Mouse (Mus musculus) embryonic fibroblast, embryonic 13.5 days (primary cell): ENCODE results near the gene Serpinb9b. TPM values are rescaled to one million over a fixed set of nuclear protein-coding genes. Genes with fewer than 3 reads are reported as not detected.

Source experiments
- H3K27ac ChIP-seq: 2 replicates; pipeline ENCODE4 v1.5.1; 2012; ENCODE audit warnings: low read length, control low read depth, inconsistent platforms; ENCODE audit not compliant: insufficient read depth
- H3K4me1 ChIP-seq: 2 replicates; pipeline ENCODE4 v1.6.1; 2011; ENCODE audit warnings: low read length; ENCODE audit not compliant: control insufficient read depth, insufficient read depth
- H3K4me3 ChIP-seq: 2 replicates; pipeline ENCODE4 v1.5.1; 2011; ENCODE audit warnings: mild to moderate bottlenecking, control low read depth, low read length; ENCODE audit not compliant: insufficient read depth
- CTCF ChIP-seq: IDR thresholded peaks from 2 replicates; pipeline ENCODE4 v1.5.1; 2011; ENCODE audit warnings: mild to moderate bottlenecking, control low read depth, low read length, moderate library complexity, borderline replicate concordance; ENCODE audit not compliant: insufficient read depth
- POLR2A ChIP-seq: IDR thresholded peaks from 2 replicates; pipeline ENCODE4 v1.6.1; 2011; ENCODE audit warnings: low read depth, mild to moderate bottlenecking, control low read depth, low read length, moderate library complexity
- polyA plus RNA-seq: library from polyadenylated mRNA; stranded (reverse); fragments of >200 nt; gene quantifications from 2 replicates; pipeline ENCODE4 v1.2.4, GENCODE M21; 2011; ENCODE audit warnings: low read depth; ENCODE audit not compliant: missing spikeins, insufficient read length

The Serpinb9b gene
- polyA plus RNA-seq, 1 experiment, result 3.5 TPM

GRCm38 (mm10) chr13:33089566-33089965 lies 62.4 kb downstream of the Serpinb9b start:
- peak overlapping the region; percentile 92 for H3K27ac ChIP-seq
- H3K4me3 ChIP-seq, result no peak overlapping the region
- no peak for TF ChIP-seq CTCF
- TF ChIP-seq POLR2A, result no peak
- 0 out of 2 replicates have a peak, but pooled peaks cover 6% of the 10 kb centered on the region for H3K4me1 ChIP-seq

DNA sequence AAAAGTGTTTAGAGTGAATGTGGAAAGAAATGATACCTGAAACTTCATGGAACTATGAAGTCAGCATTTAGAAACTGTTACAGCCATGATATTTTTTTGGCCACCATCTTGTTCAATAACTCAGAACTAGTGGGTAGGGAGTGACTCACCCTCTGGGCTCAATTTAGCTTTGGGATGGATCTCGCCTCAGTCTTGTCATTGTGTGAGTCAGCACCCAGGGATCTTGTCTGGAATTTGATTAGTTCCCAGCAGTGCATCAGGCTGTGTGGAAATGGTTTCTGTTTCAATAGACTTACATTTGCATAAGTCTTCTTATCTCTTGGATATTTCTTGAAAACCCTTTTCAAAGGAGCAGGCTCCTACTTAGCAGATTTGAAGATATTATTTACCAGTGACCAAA lies 63.3 kb downstream of the Serpinb9b start:
- H3K27ac ChIP-seq, result no peak overlapping the region
- H3K4me1 ChIP-seq, result 0 out of 2 replicates have a peak, but pooled peaks cover 5% of the 10 kb centered on the region
- TF ChIP-seq CTCF (no peak), POLR2A (no peak)
- no peak overlapping the region for H3K4me3 ChIP-seq

GRCm38 (mm10) chr13:33091306-33091705 lies 64.1 kb downstream of the Serpinb9b start:
- H3K4me1 ChIP-seq, result 0 out of 2 replicates have a peak, but pooled peaks cover 4% of the 10 kb centered on the region
- TF ChIP-seq CTCF (no peak), POLR2A (no peak)
- H3K27ac ChIP-seq, result no peak overlapping the region
- no peak overlapping the region for H3K4me3 ChIP-seq

Other genes with a start within 250 kb of the Serpinb9b start
- not detected in 2 replicates for gene Mylk4, start 243.5 kb upstream of the Serpinb9b start, polyA plus RNA-seq
- 27.2 and 29.5 TPM in 2 replicates for gene Wrnip1, start 225.4 kb upstream of the Serpinb9b start, polyA plus RNA-seq
- gene D930007J09Rik, start 224.6 kb upstream of the Serpinb9b start, polyA plus RNA-seq, result not detected in 2 replicates
- gene Serpinb1a, start 176.2 kb upstream of the Serpinb9b start, polyA plus RNA-seq, result 12.6 and 22.7 TPM in 2 replicates
- gene Serpinb1c, start 129.2 kb upstream of the Serpinb9b start, polyA plus RNA-seq, result not detected in 2 replicates
- 2.2 and 2.4 TPM in 2 replicates for gene Serpinb6b, start 62.2 kb upstream of the Serpinb9b start, polyA plus RNA-seq
- gene Serpinb9, start 24.2 kb upstream of the Serpinb9b start, polyA plus RNA-seq, result 11.6 and 15.0 TPM in 2 replicates
- gene Serpinb1b, start 51.2 kb downstream of the Serpinb9b start, polyA plus RNA-seq, result not detected in 2 replicates
- not detected in 2 replicates for gene Serpinb9c, start 132.3 kb downstream of the Serpinb9b start, polyA plus RNA-seq
- not detected in 2 replicates for gene Serpinb9d, start 165.5 kb downstream of the Serpinb9b start, polyA plus RNA-seq
- not detected in 2 replicates for gene Serpinb9e, start 222.2 kb downstream of the Serpinb9b start, polyA plus RNA-seq